Mouse (Mus musculus): Measurements from ENCODE around the gene Htr7.

The Htr7 gene

GRCm38 (mm10) chr19:35957656-35958055 is 99.7 kb downstream of the Htr7 start:
- no peak for DNase-seq (ENCODE audit: low read depth, low spot score)

GRCm38 (mm10) chr19:35955698-35956097 is 101.6 kb downstream of the Htr7 start:
- DNase-seq (ENCODE audit: low read depth, low spot score), result no peak

GRCm38 (mm10) chr19:35949888-35950287 is 107.4 kb downstream of the Htr7 start:
- DNase-seq (ENCODE audit: low read depth, low spot score), result no peak

- no peak for DNase-seq (ENCODE audit: low read depth, low spot score)
Observed at GRCm38 (mm10) chr19:35924961-35925495, 132.3 kb downstream of the Htr7 start.

GRCm38 (mm10) chr19:35924418-35924817 is 132.9 kb downstream of the Htr7 start:
- DNase-seq (ENCODE audit: low read depth, low spot score), result no peak
